Mouse (Mus musculus) kidney, adult 2 months (tissue): ENCODE data around the gene Prss16. TPM values are rescaled to one million over a fixed set of nuclear protein-coding genes. Genes with fewer than 3 reads are reported as not detected.

ENCODE experiments used
- DNase-seq: peaks from one replicate; pipeline ENCODE4 v3.0.0; 2021
- H3K27ac ChIP-seq: fragments of 200-500 bp; 2 replicates; pipeline ENCODE4 v1.5.1; 2012; ENCODE audit warnings: low read depth, low read length, control low read depth, inconsistent platforms; ENCODE audit not compliant: insufficient read depth
- H3K27me3 ChIP-seq: fragments of 200-500 bp; replicated peaks from 2 replicates; pipeline ENCODE4 v1.6.1; 2012; ENCODE audit warnings: mild to moderate bottlenecking, moderate library complexity, low read length, inconsistent platforms; ENCODE audit not compliant: control insufficient read depth, insufficient read depth
- H3K36me3 ChIP-seq: fragments of 200-500 bp; 2 replicates; pipeline ENCODE4 v1.6.1; 2012; ENCODE audit warnings: mild to moderate bottlenecking, moderate library complexity, low read length, inconsistent platforms; ENCODE audit not compliant: control insufficient read depth, insufficient read depth
- H3K4me1 ChIP-seq: fragments of 200-500 bp; 2 replicates; pipeline ENCODE4 v1.6.1; 2011; ENCODE audit warnings: low read length; ENCODE audit not compliant: control insufficient read depth, insufficient read depth
- H3K4me3 ChIP-seq: fragments of 200-500 bp; 2 replicates; pipeline ENCODE4 v1.5.1; 2011; ENCODE audit warnings: mild to moderate bottlenecking, low read depth, low read length, control low read depth; ENCODE audit not compliant: insufficient read depth
- CTCF ChIP-seq: fragments of 200-500 bp; conservative IDR thresholded peaks from 2 replicates; pipeline ENCODE4 v1.5.1; 2011; ENCODE audit warnings: low read depth, mild to moderate bottlenecking, control low read depth, low read length, moderate library complexity, mixed read lengths; ENCODE audit not compliant: insufficient read depth, insufficient read length
- POLR2A ChIP-seq: fragments of 200-500 bp; IDR thresholded peaks from one replicate; pipeline ENCODE4 v1.6.1; 2011; ENCODE audit warnings: low read depth, low read length, control low read depth
- WGBS: fragments of 180-500 bp; shearing (Covaris S2); methylation state at CpG from one replicate; pipeline ENCODE4 v1.1.7; 2018; 5-methylcytosine and 5-hydroxymethylcytosine counted together
- polyA plus RNA-seq: library from polyadenylated mRNA; depleted of rRNA; stranded (reverse); fragments of >200 nt; gene quantifications from 2 replicates; pipeline ENCODE4 v1.2.3, GENCODE M21; 2012

Gene Prss16
- polyA plus RNA-seq, 1 experiment, result not detected

- Histone ChIP-seq H3K27me3 (peaks cover 10% of the 10 kb centered on the region), H3K36me3 (no peaks in the 10 kb centered on the region), H3K4me1 (no peaks in the 10 kb centered on the region), H3K27ac (no peak overlapping the region), H3K4me3 (no peak overlapping the region)
- 16% methylated on average over 8 of the region's 8 CpGs for WGBS
- TF ChIP-seq CTCF (no peak), POLR2A (no peak)
- no peak for DNase-seq
Observed at GRCm38 (mm10) chr13:21994896-21995295, 14.6 kb downstream of the Prss16 start.

GRCm38 (mm10) chr13:21993957-21994738 lies 15.4 kb downstream of the Prss16 start:
- TF ChIP-seq CTCF (no peak), POLR2A (no peak)
- no peak overlapping the region for H3K4me3 ChIP-seq
- peaks cover 10% of the 10 kb centered on the region for H3K27me3 ChIP-seq
- no peaks in the 10 kb centered on the region for H3K36me3 ChIP-seq
- WGBS, result 13% methylated on average over 22 of the region's 22 CpGs
- peak; percentile 25 for DNase-seq
- H3K4me1 ChIP-seq, result no peaks in the 10 kb centered on the region
- no peak overlapping the region for H3K27ac ChIP-seq

- 89% methylated on average over 5 of the region's 5 CpGs for WGBS
Observed at GRCm38 (mm10) chr13:21992550-21992949, 17.0 kb downstream of the Prss16 start.

DNA sequence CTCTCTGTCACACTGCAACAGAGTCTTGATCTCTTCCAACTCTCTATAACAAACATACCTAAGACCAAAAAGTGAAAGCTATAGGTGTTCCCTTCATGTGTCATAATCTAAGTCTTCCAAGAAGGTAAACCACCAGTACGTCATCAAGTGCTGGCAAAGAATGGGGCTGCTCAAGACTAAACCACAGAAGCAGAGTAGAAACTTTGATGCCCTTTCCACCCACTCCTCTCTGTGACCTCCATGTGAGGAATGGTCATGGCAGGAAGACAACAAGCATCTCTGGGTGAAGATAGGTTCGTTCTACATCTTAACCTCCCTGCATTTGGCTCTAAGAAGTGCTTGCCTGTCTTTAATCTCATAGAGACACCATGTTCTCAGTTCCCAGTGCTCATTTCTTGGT lies 25.1 kb downstream of the Prss16 start:
- TF ChIP-seq POLR2A (no peak), CTCF (no peak)
- H3K4me3 ChIP-seq, result no peak overlapping the region

More at GRCm38 (mm10) chr13:21992550-21992949, 17.0 kb downstream of the Prss16 start:
- TF ChIP-seq CTCF, result no peak
- no peaks in the 10 kb centered on the region for H3K36me3 ChIP-seq
- no peak for DNase-seq
- H3K27ac ChIP-seq, result no peak overlapping the region
- H3K4me1 ChIP-seq, result no peaks in the 10 kb centered on the region
- H3K4me3 ChIP-seq, result no peak overlapping the region
- H3K27me3 ChIP-seq, result peaks cover 7% of the 10 kb centered on the region

GRCm38 (mm10) chr13:21981803-21982193 lies 27.7 kb downstream of the Prss16 start:
- Histone ChIP-seq H3K4me3 (peak overlapping the region; percentile 35; the same call in 1 of the 2 replicates), H3K4me1 (no peaks in the 10 kb centered on the region), H3K36me3 (no peaks in the 10 kb centered on the region), H3K27ac (no peak overlapping the region), H3K27me3 (peaks cover 3% of the 10 kb centered on the region; the same call in 1 of the 2 replicates)
- DNase-seq, result no peak
- TF ChIP-seq CTCF (no peak), POLR2A (no peak)
- 18% methylated on average over 17 of the region's 17 CpGs for WGBS

More for the DNA sequence above, 25.1 kb downstream of the Prss16 start:
- no peaks in the 10 kb centered on the region for H3K36me3 ChIP-seq
- no peak for DNase-seq
- peaks cover 3% of the 10 kb centered on the region; the same call in 1 of the 2 replicates for H3K27me3 ChIP-seq
- H3K4me1 ChIP-seq, result no peaks in the 10 kb centered on the region
- no peak overlapping the region for H3K27ac ChIP-seq
- 83% methylated on average over 2 of the region's 2 CpGs for WGBS

- no peak for TF ChIP-seq CTCF
- DNase-seq, result peak; percentile 13
Observed at GRCm38 (mm10) chr13:21980981-21981802, 28.4 kb downstream of the Prss16 start, which contains the start of gene Pom121l2. Pom121l2 (plus strand) TSS chr13:21981194.

More at GRCm38 (mm10) chr13:21980981-21981802, 28.4 kb downstream of the Prss16 start, which contains the start of gene Pom121l2:
- Histone ChIP-seq H3K36me3 (no peaks in the 10 kb centered on the region), H3K27ac (no peak within 1 kb of the TSS), H3K27me3 (peaks cover 3% of the 10 kb centered on the region; the same call in 1 of the 2 replicates), H3K4me1 (no peaks in the 10 kb centered on the region), H3K4me3 (peak within 1 kb of the TSS; percentile 35)
- WGBS, result 3% methylated on average over 58 of the region's 58 CpGs
